Mouse (Mus musculus) CD8-positive naive resting alpha-beta T cell, adult 57 days (primary cell): Measurements from ENCODE around the gene Bahcc1. TPM values are rescaled to one million over a fixed set of nuclear protein-coding genes. Genes with fewer than 3 reads are reported as not detected.

Experiments used
- total RNA-seq: library from RNA; stranded (reverse); gene quantifications from one replicate; pipeline ENCODE4 v1.2.4, GENCODE M21; 2023

Gene Bahcc1
- total RNA-seq, result 0.24 TPM

GRCm38 (mm10) chr11:120232230-120233097, at the start of gene Bahcc1:
Bahcc1 (plus strand) TSS chr11:120232947.

Other genes with a start within 250 kb of the Bahcc1 start
- gene Aatk, start 185.8 kb upstream of the Bahcc1 start, total RNA-seq, result 0.28 TPM
- 13.3 TPM for gene Cep131, start 146.1 kb upstream of the Bahcc1 start, total RNA-seq
- gene Tepsin, start 134.2 kb upstream of the Bahcc1 start, total RNA-seq, result 18.3 TPM
- gene Ndufaf8, start 134.0 kb upstream of the Bahcc1 start, total RNA-seq, result 36.4 TPM
- 106 TPM for gene Slc38a10, start 81.6 kb upstream of the Bahcc1 start, total RNA-seq
- 1,479 TPM for gene Actg1, start 115.6 kb downstream of the Bahcc1 start, total RNA-seq
- not detected for gene Fscn2, start 128.6 kb downstream of the Bahcc1 start, total RNA-seq
- 19.7 TPM for gene Faap100, start 145.8 kb downstream of the Bahcc1 start, total RNA-seq
- 45.7 TPM for gene Nploc4, start 204.8 kb downstream of the Bahcc1 start, total RNA-seq
- gene Tspan10, start 209.7 kb downstream of the Bahcc1 start, total RNA-seq, result 14.2 TPM
- 0.77 TPM for gene Pde6g, start 220.6 kb downstream of the Bahcc1 start, total RNA-seq
- 2.9 TPM for gene Oxld1, start 225.1 kb downstream of the Bahcc1 start, total RNA-seq
- gene Ccdc137, start 225.2 kb downstream of the Bahcc1 start, total RNA-seq, result 28.4 TPM
- 10.8 TPM for gene Arl16, start 234.7 kb downstream of the Bahcc1 start, total RNA-seq